Mouse (Mus musculus) heart, postnatal 25 days (tissue): Measurements from ENCODE around the gene Sytl3. TPM values are rescaled to one million over a fixed set of nuclear protein-coding genes. Genes with fewer than 3 reads are reported as not detected.
A peak's percentile ranks its signal among the peaks of the same experiment; 100 is the strongest.
"Not testable (repeated sequence)": the region's sequence is repeated elsewhere in the genome, so short reads cannot be mapped to it uniquely, and the experiment has no call there.

Source experiments
- DNase-seq: peaks from one replicate; pipeline ENCODE4 v3.0.0; 2022; ENCODE audit warnings: low spot score
- intact Hi-C: fragments of 180-260 bp; cut with DNase I; formaldehyde crosslinking; loops from one replicate; pipeline ENCODE4 v1.15.1; 2025
- total RNA-seq, 2 experiments: library from RNA; stranded (reverse); gene quantifications; 2 replicates each; pipeline ENCODE4 v1.2.3; 2021

Sytl3 gene
- total RNA-seq, 2 experiments from 2014 or later: 0.39 to 0.57 TPM

DNA sequence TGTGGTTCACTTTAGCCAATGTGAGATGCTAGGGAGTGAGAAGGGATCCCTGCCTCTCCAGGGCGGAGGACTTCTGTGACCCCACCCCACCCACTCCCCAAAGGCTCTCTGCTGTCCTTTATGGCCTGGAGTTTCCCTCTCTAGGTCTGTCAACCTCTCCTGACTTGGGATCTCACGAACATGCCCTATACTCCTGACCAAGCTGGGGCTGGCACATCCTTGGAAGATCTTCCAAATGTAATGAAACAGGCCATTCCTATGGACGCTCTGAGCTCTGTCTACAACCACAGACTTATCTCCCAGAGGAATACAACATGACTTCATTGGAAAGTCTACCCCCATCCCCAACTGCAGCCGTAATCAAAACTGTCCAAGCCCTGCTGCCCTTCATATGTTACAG, 14.2 kb upstream of the Sytl3 start:
- DNase-seq, intact Hi-C loops: not testable (repeated sequence)

DNA sequence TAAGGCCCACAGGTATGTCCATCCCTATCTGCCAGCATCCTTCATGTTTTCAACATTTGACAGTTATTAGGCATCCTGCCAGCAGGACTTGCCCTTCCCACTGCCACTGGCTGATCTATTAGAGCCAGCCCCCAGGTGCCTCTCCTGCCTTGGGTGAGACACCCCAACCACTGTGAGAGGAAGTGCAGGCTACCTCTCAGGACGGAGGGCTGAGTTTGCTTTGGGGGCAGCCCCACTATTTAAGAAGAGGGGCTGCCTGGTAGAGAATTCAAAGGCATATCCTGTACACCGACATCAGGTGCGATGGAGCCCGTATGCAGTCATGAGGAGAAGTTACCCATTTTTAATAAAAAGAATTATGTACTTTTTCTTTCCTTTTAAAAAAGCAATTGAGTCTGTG, 13.2 kb upstream of the Sytl3 start:
- intact Hi-C loops, DNase-seq: not testable (repeated sequence)

DNA sequence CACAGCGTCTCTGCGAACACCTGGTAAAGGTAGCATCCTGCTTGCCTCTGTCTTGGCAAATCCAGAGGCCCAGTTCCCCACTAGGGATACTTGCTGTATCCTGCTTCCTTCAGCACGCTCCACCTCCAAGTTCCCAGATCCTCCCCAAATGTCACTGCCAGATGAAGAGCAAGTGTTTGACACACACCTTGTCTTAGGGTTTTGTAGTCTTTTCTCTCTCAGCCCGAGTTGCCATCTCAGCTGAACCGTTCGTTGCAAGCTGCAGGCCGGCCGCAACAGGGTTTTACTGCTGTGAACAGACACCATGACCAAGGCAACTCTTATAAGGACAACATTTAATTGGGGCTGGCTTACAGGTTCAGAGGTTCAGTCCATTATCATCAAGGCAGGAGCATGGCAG, 12.1 kb upstream of the Sytl3 start:
- intact Hi-C loops, DNase-seq: not testable (repeated sequence)

DNA sequence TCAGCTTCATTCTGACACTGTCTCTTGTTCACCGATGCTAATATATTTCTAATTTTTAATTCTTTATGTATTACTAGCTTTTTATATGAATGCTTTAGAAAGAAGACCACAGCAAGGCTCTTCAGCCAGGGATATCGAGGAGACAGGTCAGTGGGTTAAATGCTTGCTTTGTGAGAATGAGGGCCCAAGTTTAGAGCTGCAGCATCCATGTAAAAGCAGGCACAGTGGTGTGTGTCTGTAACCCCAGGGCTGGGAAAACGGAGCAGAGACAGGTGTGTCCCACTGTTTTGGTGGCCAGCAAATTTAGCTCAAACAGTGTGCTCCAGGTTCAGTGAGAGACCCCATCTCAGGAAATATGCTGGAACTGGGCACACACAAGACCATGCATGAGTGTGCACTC, 11.4 kb upstream of the Sytl3 start:
- intact Hi-C loops: not testable (repeated sequence)

DNA sequence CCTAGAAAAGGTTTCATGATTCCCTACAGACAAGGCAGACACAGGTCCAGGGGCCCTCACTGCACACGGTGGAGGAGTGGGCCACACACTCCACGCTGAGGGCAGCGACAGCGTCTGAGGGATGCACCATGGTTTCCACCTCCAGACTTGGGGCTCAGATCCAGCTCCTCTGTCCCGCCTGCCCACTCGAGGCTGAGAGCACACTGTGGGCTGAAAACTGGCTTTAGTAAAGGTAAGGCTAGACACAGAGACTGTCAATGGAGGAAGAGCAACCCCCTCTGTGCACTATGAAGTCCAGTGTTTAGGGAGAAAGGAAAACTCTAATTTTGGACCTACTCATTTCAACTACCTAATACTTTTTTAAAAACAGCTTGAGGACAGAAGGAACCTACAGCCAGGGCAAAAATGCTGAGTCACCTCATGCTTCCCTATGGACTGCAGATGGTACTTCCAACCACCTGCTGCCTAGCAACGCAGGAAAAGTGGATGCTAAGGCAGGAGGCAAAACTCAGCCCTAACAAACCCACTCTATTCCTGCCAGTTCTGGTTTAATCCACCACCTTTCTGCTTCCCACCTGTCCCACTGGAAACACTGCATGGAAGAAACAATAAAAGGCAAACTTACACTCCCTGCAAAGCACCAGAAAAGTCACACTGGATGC, 7.9 kb upstream of the Sytl3 start:
- intact Hi-C loops, DNase-seq: not testable (repeated sequence)

More for the DNA sequence above, 11.4 kb upstream of the Sytl3 start:
- DNase-seq: not testable (repeated sequence)

DNA sequence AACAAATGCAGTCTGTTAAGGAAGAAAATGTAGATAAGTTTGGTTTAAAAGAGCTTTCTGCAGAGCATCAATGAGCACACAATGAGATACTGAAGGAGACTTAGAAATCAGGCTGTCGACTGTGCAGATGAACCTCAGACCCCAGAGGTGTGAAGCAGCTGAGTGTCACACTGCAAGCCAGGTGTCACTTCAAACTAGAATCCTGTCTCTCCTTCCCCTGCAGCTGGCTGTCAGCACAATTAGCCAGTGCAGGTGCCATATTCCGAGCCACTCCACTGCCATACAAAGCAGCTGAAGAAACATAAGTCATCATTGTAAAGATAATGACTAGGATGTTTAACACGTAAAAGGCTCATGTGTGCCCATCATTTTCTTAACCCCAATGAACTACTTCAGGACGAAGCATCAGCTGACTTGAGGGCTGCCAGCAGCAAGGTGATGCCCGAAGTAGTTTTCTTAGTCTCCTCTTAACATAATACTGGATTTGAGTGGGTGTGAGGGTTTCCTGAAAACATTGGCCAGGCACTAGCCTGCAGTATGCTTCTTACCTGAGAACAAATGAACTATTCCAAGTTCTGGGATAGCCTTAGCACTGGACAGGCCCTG, 5.4 kb upstream of the Sytl3 start:
- intact Hi-C loops, DNase-seq: not testable (repeated sequence)

DNA sequence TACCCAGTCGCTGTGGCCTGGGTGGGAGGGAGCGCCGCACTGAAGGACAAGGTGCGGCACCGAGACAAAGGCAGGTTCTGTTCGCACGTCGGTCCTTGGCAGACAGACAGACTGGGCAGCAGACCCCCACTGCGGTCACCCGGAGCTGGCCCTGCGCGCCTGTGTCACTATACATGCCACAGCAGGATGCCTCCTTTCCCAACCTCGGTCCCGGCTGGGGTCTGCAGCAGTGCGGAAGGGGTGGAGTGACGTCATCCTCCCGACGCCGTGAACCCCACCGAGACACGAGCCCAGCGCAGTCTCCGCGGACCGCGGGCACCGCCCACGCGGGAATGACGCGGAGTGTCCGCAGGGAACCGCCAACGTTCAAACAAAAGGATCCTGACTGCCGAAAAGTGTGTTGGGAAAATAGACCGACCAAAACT, 3.8 kb upstream of the Sytl3 start:
- peak; percentile 64 for DNase-seq
- intact Hi-C loops: not testable (repeated sequence)

DNA sequence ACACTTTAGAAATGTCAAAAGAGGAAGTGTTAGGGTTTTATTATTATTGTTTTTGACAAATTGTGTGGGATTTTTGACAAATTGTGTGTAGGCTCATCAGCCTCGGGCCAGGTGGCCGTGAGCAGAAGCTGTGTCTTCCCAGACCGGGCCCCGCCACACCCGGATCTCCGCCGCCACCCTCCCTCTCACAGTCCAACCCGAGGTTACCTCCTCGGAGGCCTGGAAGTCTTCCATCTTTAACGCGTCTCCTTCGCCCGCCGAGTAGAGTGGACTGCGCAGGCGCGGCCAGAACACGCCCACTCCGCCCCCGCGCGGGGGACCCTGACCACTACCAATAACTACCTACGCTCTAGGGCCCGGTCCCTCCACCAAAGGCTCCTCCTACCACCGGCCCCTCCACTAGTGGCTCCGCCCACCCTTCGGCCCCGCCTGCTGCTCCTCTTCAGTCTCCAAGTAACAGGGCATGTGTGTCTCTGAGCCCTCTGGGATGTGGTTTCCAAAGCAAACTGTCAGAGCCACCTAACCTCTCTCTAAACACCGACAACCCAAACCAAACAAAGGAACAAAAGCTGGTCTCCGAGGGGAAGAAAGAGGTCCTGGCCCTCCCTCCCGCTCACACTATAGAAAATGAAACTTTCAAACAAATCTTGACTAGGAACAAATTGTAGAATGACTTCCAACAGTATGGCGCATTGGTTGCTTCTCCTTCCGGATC, 3.2 kb upstream of the Sytl3 start, which contains the start of gene Dynlt1f:
Gene Dynlt1f (minus strand): TSS at position 334 of the 715 bp plus-strand sequence.
- intact Hi-C loops: not testable (repeated sequence)
- peak; percentile 80 for DNase-seq

DNA sequence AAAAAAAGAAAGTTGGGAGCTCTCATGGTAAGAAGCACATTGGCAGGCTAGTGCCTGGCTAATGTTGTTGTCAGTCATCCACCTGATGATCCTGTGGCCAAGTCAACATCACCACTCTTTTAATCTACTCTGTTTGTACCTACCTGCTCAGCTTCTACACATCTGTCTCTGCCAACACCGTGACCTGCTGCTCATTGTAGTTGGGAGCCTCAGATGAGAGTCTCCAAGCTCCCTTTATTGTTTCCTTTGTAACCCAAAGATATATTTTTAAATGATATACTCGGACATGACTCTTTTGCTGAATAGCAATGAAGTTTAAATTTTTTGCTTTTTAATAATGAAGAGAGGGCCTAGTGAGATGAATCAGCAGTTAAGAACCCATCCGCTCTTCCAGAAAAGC, 2.4 kb upstream of the Sytl3 start:
- DNase-seq, intact Hi-C loops: not testable (repeated sequence)

DNA sequence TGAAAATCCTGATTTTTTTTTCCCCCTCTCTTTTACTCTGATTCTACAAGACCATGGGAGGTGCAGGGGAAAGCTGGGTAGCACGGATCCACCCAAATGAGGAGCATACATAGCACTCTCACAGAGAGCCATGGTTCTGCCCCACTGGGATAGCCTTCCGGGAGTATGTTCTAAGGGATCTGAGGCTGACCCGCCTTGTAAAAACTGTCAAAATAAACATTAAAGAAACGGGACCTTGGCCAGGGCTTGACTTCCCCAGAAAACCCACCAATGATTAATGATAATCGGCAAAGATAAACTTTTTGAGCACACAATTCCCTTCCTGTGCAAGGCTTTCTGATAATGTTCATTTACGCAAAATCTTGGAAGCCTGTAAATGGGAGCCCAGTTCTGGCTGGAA, 1.7 kb downstream of the Sytl3 start:
- intact Hi-C loops, DNase-seq: not testable (repeated sequence)

DNA sequence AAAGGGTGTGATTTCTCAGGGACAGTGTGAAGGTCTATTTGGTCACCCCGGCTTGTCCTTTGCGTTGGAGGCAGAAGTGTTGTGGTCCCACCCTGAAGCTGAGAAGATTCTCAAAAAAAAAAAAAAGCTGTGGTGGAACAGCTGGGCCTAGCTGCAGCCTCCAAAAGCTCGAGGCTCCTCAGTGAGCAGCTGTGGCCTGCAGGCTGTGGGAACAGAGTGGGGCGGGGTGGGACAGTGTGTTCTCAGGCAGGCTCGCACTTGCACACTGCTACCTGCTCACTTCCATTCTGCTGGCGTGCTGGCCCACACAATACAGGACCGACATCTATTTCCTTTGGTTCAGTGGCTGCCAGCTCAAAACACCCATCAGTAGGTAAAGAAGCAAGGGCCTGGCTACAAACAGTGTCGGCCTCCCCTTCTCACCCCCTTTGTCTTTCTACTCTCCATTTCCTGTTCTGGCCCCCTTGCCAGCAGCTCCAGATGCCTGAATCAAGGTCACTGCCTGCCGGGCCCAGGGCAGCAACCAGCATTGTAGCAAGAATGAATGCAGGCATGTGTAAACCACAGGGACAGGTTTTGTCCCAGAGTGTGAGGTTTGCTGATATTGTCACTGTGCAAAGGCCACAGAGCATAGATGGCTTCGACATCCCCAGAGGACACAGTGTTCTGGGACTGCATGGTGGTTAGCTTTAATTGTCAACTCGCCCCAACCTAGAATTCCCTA, 2.4 kb downstream of the Sytl3 start:
- peak; percentile 58 for DNase-seq
- intact Hi-C loops: not testable (repeated sequence)

DNA sequence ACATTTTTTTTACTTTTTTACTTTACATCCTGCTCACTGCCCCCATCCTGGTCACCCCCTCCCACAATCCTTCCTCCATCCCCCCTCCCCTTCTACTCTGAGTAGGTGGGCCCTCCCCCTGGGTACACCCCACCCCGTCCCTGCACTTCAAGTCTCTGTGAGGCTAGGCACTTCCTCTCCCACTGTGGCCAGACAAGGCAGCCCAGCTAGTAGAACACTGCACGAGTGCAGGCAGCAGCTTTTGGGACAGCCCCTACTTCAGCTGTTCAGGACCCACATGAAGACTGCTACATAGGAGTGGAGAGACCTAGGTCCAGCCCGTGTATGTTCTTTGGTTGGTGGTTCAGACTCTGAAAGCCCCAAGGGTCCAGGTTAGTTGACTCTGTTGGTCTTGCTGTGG, 3.9 kb downstream of the Sytl3 start:
- intact Hi-C loops, DNase-seq: not testable (repeated sequence)

DNA sequence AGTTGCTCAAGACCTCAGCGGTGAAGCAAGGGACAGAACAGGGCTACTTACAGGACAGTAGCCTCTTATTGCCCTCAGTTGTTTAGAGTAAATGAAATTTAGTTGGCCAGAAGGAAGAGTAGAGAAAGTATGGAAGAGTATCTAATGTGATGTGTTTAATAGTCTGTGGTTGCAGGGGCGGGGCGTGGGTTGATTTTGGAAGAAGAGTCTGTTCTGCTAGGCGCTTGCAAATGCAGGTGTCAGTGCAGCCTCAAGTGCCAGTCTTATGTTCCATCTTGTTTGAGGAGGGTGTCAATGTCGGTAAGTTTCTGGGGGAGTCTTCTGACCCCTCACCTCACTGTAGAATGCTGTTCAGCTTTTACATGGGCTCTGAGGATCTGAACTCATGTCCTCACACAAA, 6.5 kb downstream of the Sytl3 start:
- DNase-seq, intact Hi-C loops: not testable (repeated sequence)

DNA sequence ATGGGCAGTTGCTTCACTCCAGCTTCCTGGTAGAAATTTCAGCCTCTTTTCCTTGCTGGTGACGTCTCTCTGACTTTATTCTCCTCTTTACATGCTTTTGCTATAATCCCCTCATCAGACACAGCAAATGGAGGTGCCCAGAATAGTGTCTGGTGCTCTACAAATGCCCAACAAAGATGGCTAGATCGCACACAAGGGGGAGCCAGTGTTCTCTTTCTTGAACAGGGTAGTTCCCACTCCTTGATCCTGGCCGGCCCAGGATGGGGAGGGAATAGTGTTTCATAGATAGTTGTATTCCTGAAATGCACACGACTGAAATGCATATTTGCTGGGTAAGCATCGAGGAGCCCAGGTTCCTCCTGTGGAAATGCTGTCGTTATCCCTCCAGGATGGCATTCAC, 9.6 kb downstream of the Sytl3 start:
- DNase-seq, intact Hi-C loops: not testable (repeated sequence)

DNA sequence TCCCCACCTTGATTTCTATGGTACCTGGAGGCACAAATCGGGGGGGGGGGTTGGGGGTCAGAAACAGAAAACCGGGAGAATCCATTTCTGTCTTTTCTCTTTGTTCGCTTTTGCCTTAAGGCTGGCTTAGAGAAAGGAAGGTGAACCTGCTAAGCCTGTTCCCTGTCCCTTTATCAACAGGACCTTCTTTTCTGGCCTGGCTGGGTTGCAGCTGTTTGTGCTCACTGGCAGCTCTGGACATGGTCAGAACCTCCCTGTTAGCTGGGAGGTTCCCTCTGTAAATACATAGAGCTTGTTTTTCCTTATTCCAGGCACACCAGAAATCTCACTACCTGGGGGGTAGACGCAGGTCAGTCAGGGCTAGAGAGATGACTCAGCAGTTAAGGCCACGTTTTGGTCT, 15.4 kb downstream of the Sytl3 start:
- DNase-seq, intact Hi-C loops: not testable (repeated sequence)

DNA sequence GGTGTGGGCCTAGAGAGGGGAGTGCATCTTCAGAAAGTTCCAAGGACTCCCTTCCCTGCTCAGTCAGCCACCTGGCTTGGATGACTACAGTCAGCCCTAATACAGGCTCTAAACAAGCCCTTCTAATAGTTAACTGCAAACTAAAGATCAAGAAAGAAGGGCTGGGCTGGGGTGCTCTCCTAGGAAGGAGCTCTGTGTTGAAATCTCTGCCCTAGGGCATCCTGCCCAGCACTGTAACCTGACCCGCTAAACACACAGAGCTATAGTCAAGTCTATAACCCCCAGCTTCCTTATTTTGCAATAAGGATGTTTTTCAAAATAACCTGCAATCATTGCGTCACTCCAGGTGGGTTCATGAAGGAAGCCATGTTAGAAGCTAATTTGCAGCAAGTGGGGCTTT, 19.2 kb downstream of the Sytl3 start:
- intact Hi-C loops, DNase-seq: not testable (repeated sequence)

DNA sequence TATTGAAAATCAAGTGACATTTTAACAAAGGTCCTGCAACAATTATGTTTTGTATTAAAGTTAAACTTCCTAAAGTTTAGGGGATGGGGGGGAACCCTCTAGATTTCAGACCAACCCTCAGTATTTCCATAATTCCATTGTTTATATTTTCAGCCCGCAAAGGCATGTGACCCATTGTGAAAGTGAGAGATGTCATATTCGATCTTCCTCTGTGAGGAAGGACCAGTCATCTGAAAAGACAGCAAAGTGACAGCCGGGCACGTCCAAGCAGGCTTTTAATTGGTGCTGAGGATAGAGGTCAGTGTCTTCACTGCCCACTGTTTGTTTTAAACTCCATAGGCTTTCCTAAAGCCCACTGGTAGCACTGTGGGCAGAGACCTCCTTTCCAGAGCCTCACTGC, 22.8 kb downstream of the Sytl3 start:
- DNase-seq, intact Hi-C loops: not testable (repeated sequence)

DNA sequence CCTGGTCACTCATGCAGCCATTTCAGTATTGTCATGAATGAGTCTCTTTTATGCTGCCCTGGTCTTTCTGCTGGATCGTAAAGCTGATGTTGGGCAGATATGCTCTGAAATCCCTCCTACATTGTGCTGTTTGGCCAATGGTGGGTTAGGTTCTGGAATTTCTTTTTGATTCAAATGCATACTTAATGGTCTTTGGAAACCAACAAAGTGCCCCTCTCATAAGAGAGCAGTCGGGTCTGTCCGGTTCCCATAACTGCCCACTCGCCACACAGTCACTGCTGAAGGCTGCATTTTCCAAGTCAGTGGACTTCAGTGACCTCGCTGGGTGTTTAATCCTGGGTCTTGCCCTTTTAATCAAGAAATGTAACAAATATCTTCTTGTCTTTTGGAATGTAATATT, 24.8 kb downstream of the Sytl3 start:
- not testable (repeated sequence) for DNase-seq

DNA sequence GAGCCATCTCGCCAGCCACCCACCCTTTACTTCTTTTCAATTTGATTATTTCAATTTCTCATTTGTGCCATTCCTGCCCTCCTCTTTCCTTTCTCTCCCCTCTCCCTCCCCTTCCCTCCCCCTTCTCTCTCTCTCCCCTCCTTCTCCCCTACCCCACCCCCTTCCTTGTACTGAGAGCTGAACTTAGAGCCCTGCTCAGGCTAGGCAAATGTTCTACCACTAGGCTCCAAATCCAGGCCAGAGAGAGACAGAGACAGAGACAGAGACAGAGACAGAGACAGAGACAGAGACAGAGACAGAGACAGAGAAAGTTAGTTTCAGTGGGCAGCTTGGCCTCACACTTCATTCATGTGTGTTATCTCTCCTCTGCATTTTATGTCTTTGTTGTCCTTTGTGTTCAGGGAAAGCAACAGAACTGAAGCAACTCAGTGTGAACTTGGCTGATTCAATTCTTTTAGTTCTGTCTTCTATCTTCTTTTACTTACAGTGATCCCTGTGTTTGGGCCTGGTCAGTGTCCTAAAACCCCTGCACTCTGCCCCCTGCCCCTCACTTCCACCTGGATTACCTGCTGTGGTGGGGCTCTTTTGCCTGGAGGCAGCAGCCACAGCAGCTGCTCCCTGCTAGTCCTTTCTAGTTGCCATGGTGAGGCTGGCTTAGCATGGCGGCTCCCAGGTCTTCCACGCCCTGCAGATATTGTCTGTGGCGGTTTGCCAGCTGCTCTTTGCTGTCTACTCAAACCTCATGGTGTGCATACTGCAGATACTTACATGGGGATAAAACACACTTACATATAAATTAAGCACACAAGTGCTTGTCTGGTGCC, 25.8 kb downstream of the Sytl3 start:
- DNase-seq, intact Hi-C loops: not testable (repeated sequence)

More for the DNA sequence above, 24.8 kb downstream of the Sytl3 start:
- intact Hi-C loops: not testable (repeated sequence)
